Comparison of ENCODE assay signal across 13 mouse cellular contexts in the genomic region with DNA sequence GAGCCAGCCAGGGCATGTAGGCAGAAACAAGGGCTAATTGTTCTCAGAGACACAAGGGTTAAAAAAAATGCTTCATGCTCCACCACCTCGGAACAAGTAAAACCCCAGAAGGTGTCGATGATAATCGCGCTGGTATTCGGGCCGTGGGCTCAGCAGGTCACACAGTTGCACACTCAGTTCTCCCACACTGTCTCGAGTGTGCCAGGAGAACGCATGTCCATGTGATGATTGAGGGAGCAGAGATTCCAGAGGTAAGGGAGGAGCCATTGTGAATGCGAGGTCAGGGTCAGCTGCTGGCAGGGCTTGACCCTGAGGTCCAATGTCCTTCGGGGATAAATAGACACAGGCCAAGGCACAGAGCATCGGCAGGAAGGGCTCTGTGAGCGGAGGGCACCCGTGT.
DNase-seq lines count a peak whose midpoint lies in the region; ATAC-seq and TF ChIP-seq lines count a peak whose summit lies in the region.
"Had no signal": no experiment of that assay in that cellular context is flagged by ENCODE, and none has a peak within 500 bp of the region (broad histone marks: within the 10 kb centered on the region; RNA-seq: fewer than 3 reads in every experiment).

No protein-coding gene starts in this region.

- H3K4me2 ChIP-seq in hindbrain, postnatal 0 days (ENCODE audit: low read depth, low read length), result no peak overlapping the region
- no peak overlapping the region for H3K4me2 ChIP-seq in midbrain, embryonic 11.5 days
- no peak overlapping the region for H3K4me2 ChIP-seq in midbrain, postnatal 0 days (ENCODE audit: low read depth, low read length, poor library complexity, severe bottlenecking)
- H3K4me2 ChIP-seq in limb, embryonic 13.5 days (replicated peaks), result no peak overlapping the region
- H3K4me2 ChIP-seq: hindbrain, embryonic 12.5 days; midbrain, embryonic 15.5 days had no signal

- no peaks in the 10 kb centered on the region for H3K36me3 ChIP-seq in hindbrain, embryonic 10.5 days
- no peaks in the 10 kb centered on the region for H3K36me3 ChIP-seq in hindbrain, postnatal 0 days (ENCODE audit: insufficient read depth, low read length)
- no peaks in the 10 kb centered on the region for H3K36me3 ChIP-seq in midbrain, embryonic 11.5 days (ENCODE audit: control insufficient read depth, insufficient read depth, low read length)
- H3K36me3 ChIP-seq in midbrain, postnatal 0 days (ENCODE audit: insufficient read depth, low read length), result no peaks in the 10 kb centered on the region
- no peaks in the 10 kb centered on the region for H3K36me3 ChIP-seq in limb, embryonic 13.5 days
- H3K36me3 ChIP-seq: hindbrain, embryonic 12.5 days; midbrain, embryonic 15.5 days had no signal

- peaks cover 51% of the 10 kb centered on the region for H3K27me3 ChIP-seq in hindbrain, embryonic 10.5 days (ENCODE audit: insufficient read depth, poor library complexity, severe bottlenecking)
- no peaks in the 10 kb centered on the region for H3K27me3 ChIP-seq in hindbrain, postnatal 0 days (ENCODE audit: insufficient read depth, low read length)
- no peaks in the 10 kb centered on the region for H3K27me3 ChIP-seq in midbrain, embryonic 11.5 days (ENCODE audit: control insufficient read depth, insufficient read depth, low read length)
- H3K27me3 ChIP-seq in midbrain, postnatal 0 days (ENCODE audit: insufficient read depth, low read length), result peaks cover 4% of the 10 kb centered on the region; the same call in 1 of the 2 replicates
- H3K27me3 ChIP-seq in limb, embryonic 13.5 days, result peaks cover 27% of the 10 kb centered on the region
- H3K27me3 ChIP-seq: midbrain, embryonic 15.5 days had no signal

- H3K9me3 ChIP-seq in hindbrain, embryonic 10.5 days, result no peaks in the 10 kb centered on the region
- H3K9me3 ChIP-seq in hindbrain, postnatal 0 days (ENCODE audit: low read length), result no peaks in the 10 kb centered on the region
- no peaks in the 10 kb centered on the region for H3K9me3 ChIP-seq in midbrain, embryonic 11.5 days (ENCODE audit: control insufficient read depth, low read length)
- no peaks in the 10 kb centered on the region for H3K9me3 ChIP-seq in midbrain, postnatal 0 days (ENCODE audit: low read length)
- no peaks in the 10 kb centered on the region for H3K9me3 ChIP-seq in limb, embryonic 13.5 days
- H3K9me3 ChIP-seq: hindbrain, embryonic 12.5 days; midbrain, embryonic 15.5 days had no signal

- no peak overlapping the region for H3K4me3 ChIP-seq in hindbrain, embryonic 10.5 days
- no peak overlapping the region for H3K4me3 ChIP-seq in hindbrain, postnatal 0 days (ENCODE audit: low read length)
- H3K4me3 ChIP-seq in midbrain, embryonic 11.5 days (ENCODE audit: low read depth, low read length), result no peak overlapping the region
- no peak overlapping the region for H3K4me3 ChIP-seq in midbrain, postnatal 0 days (ENCODE audit: low read depth, low read length)
- no peak overlapping the region for H3K4me3 ChIP-seq in limb, embryonic 13.5 days
- no peak overlapping the region for H3K4me3 ChIP-seq in left cerebral cortex, adult 2 months
- H3K4me3 ChIP-seq: hindbrain, embryonic 12.5 days; midbrain, embryonic 15.5 days had no signal

- intact Hi-C loops in left cerebral cortex, adult 2 months (cut with DNase I), result loop anchor here (5.0 kb wide), 1 partner anchor 135 kb away; no protein-coding TSS in a partner anchor

- TF ChIP-seq CTCF in hindbrain, postnatal 0 days (IDR thresholded peaks at IDR 0.05; ENCODE audit: low read depth), result no peak
- no peak for TF ChIP-seq CTCF in midbrain, postnatal 0 days (IDR thresholded peaks at IDR 0.05)
- no peak for TF ChIP-seq CTCF in left cerebral cortex, adult 2 months (IDR thresholded peaks at IDR 0.05)

- H3K27ac ChIP-seq in hindbrain, embryonic 10.5 days, result peak overlapping the region; percentile 80
- H3K27ac ChIP-seq in hindbrain, postnatal 0 days, result no peak overlapping the region
- no peak overlapping the region for H3K27ac ChIP-seq in midbrain, embryonic 11.5 days (ENCODE audit: low read depth, low read length)
- H3K27ac ChIP-seq in midbrain, postnatal 0 days (ENCODE audit: low read depth, low read length), result no peak overlapping the region
- no peak overlapping the region for H3K27ac ChIP-seq in limb, embryonic 13.5 days
- H3K27ac ChIP-seq in left cerebral cortex, adult 2 months, result no peak overlapping the region
- H3K27ac ChIP-seq: midbrain, embryonic 15.5 days had no signal

- no peak for ATAC-seq in hindbrain, postnatal 0 days
- ATAC-seq in midbrain, embryonic 11.5 days (ENCODE audit: low FRiP score), result no peak
- ATAC-seq in midbrain, postnatal 0 days (ENCODE audit: low FRiP score), result no peak
- ATAC-seq in limb, embryonic 13.5 days (ENCODE audit: low FRiP score, low read depth), result no peak
- ATAC-seq: midbrain, embryonic 15.5 days had no signal

- no peak overlapping the region for H3K9ac ChIP-seq in hindbrain, postnatal 0 days (replicated peaks; ENCODE audit: low read length)
- no peak overlapping the region for H3K9ac ChIP-seq in midbrain, embryonic 11.5 days (ENCODE audit: low read length)
- H3K9ac ChIP-seq in midbrain, postnatal 0 days (replicated peaks; ENCODE audit: low read length, poor library complexity, severe bottlenecking), result no peak overlapping the region
- 0 out of 2 replicates have a peak overlapping the region, but pooled peaks have one; percentile 43 for H3K9ac ChIP-seq in limb, embryonic 13.5 days
- H3K9ac ChIP-seq: hindbrain, embryonic 12.5 days; midbrain, embryonic 15.5 days had no signal

- peaks cover 57% of the 10 kb centered on the region for H3K4me1 ChIP-seq in hindbrain, embryonic 10.5 days (replicated peaks)
- H3K4me1 ChIP-seq in hindbrain, postnatal 0 days (ENCODE audit: insufficient read depth, low read length), result no peaks in the 10 kb centered on the region; the same call in 1 of the 2 replicates
- H3K4me1 ChIP-seq in midbrain, embryonic 11.5 days (ENCODE audit: control insufficient read depth, insufficient read depth, low read length), result peaks cover 13% of the 10 kb centered on the region
- H3K4me1 ChIP-seq in midbrain, postnatal 0 days (ENCODE audit: insufficient read depth, low read length), result no peaks in the 10 kb centered on the region; the same call in 1 of the 2 replicates
- H3K4me1 ChIP-seq in limb, embryonic 13.5 days, result peaks cover 29% of the 10 kb centered on the region

- WGBS in hindbrain, embryonic 10.5 days, result 3% methylated on average over 13 of the region's 13 CpGs
- WGBS in hindbrain, postnatal 0 days, result 13% methylated on average over 13 of the region's 13 CpGs
- 4% methylated on average over 13 of the region's 13 CpGs for WGBS in midbrain, embryonic 11.5 days
- WGBS in midbrain, postnatal 0 days, result 13% methylated on average over 13 of the region's 13 CpGs
- WGBS in limb, embryonic 13.5 days, result 29% methylated on average over 13 of the region's 13 CpGs

- peak; percentile 74 for DNase-seq in adrenal gland, adult 8-10 months
- no peak for DNase-seq in adrenal gland, postnatal 4 days (ENCODE audit: low spot score in 2 of 2)
- DNase-seq in hindbrain, embryonic 10.5 days (ENCODE audit: low spot score), result peak; percentile 52
- no peak for DNase-seq in hindbrain, postnatal 0 days (ENCODE audit: low spot score)
- peak; percentile 89 for DNase-seq in midbrain, embryonic 11.5 days (ENCODE audit: low spot score, missing footprints)
- no peak for DNase-seq in midbrain, postnatal 0 days (ENCODE audit: low spot score)
- DNase-seq in left cerebral cortex, adult 2 months (ENCODE audit: extremely low spot score in 1 of 2, low spot score in 2 of 2), result no peak
- DNase-seq: cerebellum, adult 18-20 months; kidney, adult 18-20 months; lung, postnatal 36 days had no signal

Comparison
In these comparisons a context has a peak if more than half of its experiments do, and no peak if none do; other contexts are left out.
1. DNase-seq: peak in adrenal gland, adult 8-10 months (single experiment), hindbrain, embryonic 10.5 days (single experiment) and midbrain, embryonic 11.5 days (single experiment); none in adrenal gland, postnatal 4 days (0 of 2), hindbrain, postnatal 0 days (single experiment), midbrain, postnatal 0 days (single experiment) and left cerebral cortex, adult 2 months (0 of 2).